Mouse (Mus musculus) midbrain, embryonic 14.5 days (tissue): ENCODE results near the gene Exosc6. TPM values are rescaled to one million over a fixed set of nuclear protein-coding genes. Genes with fewer than 3 reads are reported as not detected.

Experiments used
- ATAC-seq: fragments of 200-750 bp; cut with Nextera tagmentation; 2 replicates; pipeline ENCODE4 v1.8.0; 2017; ENCODE audit warnings: moderate number of reproducible peaks, moderate library complexity; ENCODE audit not compliant: low FRiP score, low TSS enrichment
- DNase-seq: peaks from one replicate; pipeline ENCODE4 v3.0.0-alpha.2; 2015
- H3K27ac ChIP-seq: fragments of 300-500 bp; sonication (generic); replicated peaks from 2 replicates; pipeline ENCODE4 v1.5.1; 2014; ENCODE audit warnings: mild to moderate bottlenecking, low read depth, low read length, moderate library complexity
- H3K27me3 ChIP-seq: fragments of 300-500 bp; sonication (generic); 2 replicates; pipeline ENCODE4 v1.6.1; 2014; ENCODE audit warnings: low read length, control low read depth, mixed read lengths; ENCODE audit not compliant: control insufficient read depth, insufficient read depth
- H3K36me3 ChIP-seq: fragments of 300-500 bp; sonication (generic); 2 replicates; pipeline ENCODE4 v1.6.1; 2014; ENCODE audit warnings: low read length, control low read depth; ENCODE audit not compliant: control insufficient read depth, insufficient read depth
- H3K4me1 ChIP-seq: fragments of 300-500 bp; sonication (generic); 2 replicates; pipeline ENCODE4 v1.6.1; 2014; ENCODE audit warnings: mild to moderate bottlenecking, antibody characterized with exemption, low read length, control low read depth; ENCODE audit not compliant: control insufficient read depth, insufficient read depth
- H3K4me2 ChIP-seq: fragments of 300-500 bp; sonication (generic); 2 replicates; pipeline ENCODE4 v1.6.1; 2014; ENCODE audit warnings: mild to moderate bottlenecking, low read length, moderate library complexity
- H3K4me3 ChIP-seq: fragments of 300-500 bp; sonication (generic); replicated peaks from 2 replicates; pipeline ENCODE4 v1.5.1; 2014; ENCODE audit warnings: low read depth, low read length
- H3K9ac ChIP-seq: fragments of 300-500 bp; sonication (generic); replicated peaks from 2 replicates; pipeline ENCODE4 v1.6.1; 2014; ENCODE audit warnings: mild to moderate bottlenecking, low read length, moderate library complexity
- H3K9me3 ChIP-seq: fragments of 300-500 bp; sonication (generic); 2 replicates; pipeline ENCODE4 v1.6.1; 2016; ENCODE audit warnings: low read length, control low read depth, mixed read lengths; ENCODE audit not compliant: control insufficient read depth
- WGBS: fragments of 180-500 bp; shearing (Covaris S2); extraction: QIAGEN DNeasy Blood & Tissue Kit; methylation state at CpG from one replicate; pipeline ENCODE4 v1.1.7; 2014; 5-methylcytosine and 5-hydroxymethylcytosine counted together
- polyA plus RNA-seq: library from polyadenylated mRNA; unstranded; fragments of >200 nt; fragmentation: Nextera tagmentation; extraction: Ambion mirVana; gene quantifications from 2 replicates; pipeline ENCODE4 v1.2.1, GENCODE M21; 2014

The Exosc6 gene
- polyA plus RNA-seq, 1 experiment from 2014 or later: not detected

- ATAC-seq: no peak
- Histone ChIP-seq H3K4me1 (peaks cover 10% of the 10 kb centered on the region), H3K9ac (no peak overlapping the region), H3K4me3 (no peak overlapping the region), H3K27ac (no peak overlapping the region), H3K4me2 (no peak overlapping the region), H3K9me3 (no peaks in the 10 kb centered on the region), H3K27me3 (no peaks in the 10 kb centered on the region), H3K36me3 (peaks cover 67% of the 10 kb centered on the region)
- DNase-seq: no peak
- 93% methylated on average over 17 of the region's 17 CpGs for WGBS
Measured at GRCm38 (mm10) chr8:111055031-111055634, 1.0 kb upstream of the Exosc6 start.

- Histone ChIP-seq H3K9me3 (no peaks in the 10 kb centered on the region), H3K4me1 (peaks cover 13% of the 10 kb centered on the region), H3K4me2 (no peak overlapping the region), H3K36me3 (peaks cover 62% of the 10 kb centered on the region), H3K27me3 (no peaks in the 10 kb centered on the region), H3K27ac (no peak overlapping the region), H3K9ac (no peak overlapping the region), H3K4me3 (0 out of 2 replicates have a peak overlapping the region, but pooled peaks have one; percentile 87)
- ATAC-seq (no peak), DNase-seq (no peak)
- 64% methylated on average over 2 of the region's 2 CpGs for WGBS
Measured at GRCm38 (mm10) chr8:111055661-111056060, 478 bp upstream of the Exosc6 start.

- H3K9ac ChIP-seq: peak overlapping the region; percentile 73
- DNase-seq (peak; percentile 28), ATAC-seq (no peak; the same call in 1 of the 2 replicates)
- H3K9me3 ChIP-seq: no peaks in the 10 kb centered on the region
- H3K4me3 ChIP-seq: peak overlapping the region; percentile 87
- 1% methylated on average over 60 of the region's 63 CpGs for WGBS
- peaks cover 20% of the 10 kb centered on the region for H3K4me1 ChIP-seq
- H3K4me2 ChIP-seq: peak overlapping the region; percentile 98
- H3K36me3 ChIP-seq: peaks cover 51% of the 10 kb centered on the region
- H3K27me3 ChIP-seq: no peaks in the 10 kb centered on the region
- H3K27ac ChIP-seq: peak overlapping the region; percentile 75
Measured at GRCm38 (mm10) chr8:111056691-111057293, 653 bp downstream of the Exosc6 start.

GRCm38 (mm10) chr8:111058946-111059572 is 2.9 kb downstream of the Exosc6 start:
- H3K9me3 ChIP-seq: no peaks in the 10 kb centered on the region
- peaks cover 20% of the 10 kb centered on the region for H3K4me1 ChIP-seq
- no peak overlapping the region for H3K27ac ChIP-seq
- H3K27me3 ChIP-seq: no peaks in the 10 kb centered on the region
- 73% methylated on average over 2 of the region's 2 CpGs for WGBS
- H3K36me3 ChIP-seq: peaks cover 28% of the 10 kb centered on the region
- no peak overlapping the region for H3K9ac ChIP-seq
- no peak overlapping the region for H3K4me2 ChIP-seq
- ATAC-seq: no peak
- H3K4me3 ChIP-seq: no peak overlapping the region
- no peak for DNase-seq

- 0 out of 2 replicates have a peak, but pooled peaks have one; percentile 15 for ATAC-seq
- H3K27ac ChIP-seq: peak overlapping the region; percentile 82
- under 1% methylated on average over 14 of the region's 14 CpGs for whole genome bisulfite sequencing
Measured at GRCm38 (mm10) chr8:111061688-111062071, 5.5 kb downstream of the Exosc6 start.

GRCm38 (mm10) chr8:111062072-111062757 is 6.1 kb downstream of the Exosc6 start:
- peak; percentile 95 for DNase-seq
- Histone ChIP-seq H3K9ac (peak overlapping the region; percentile 61), H3K27me3 (no peaks in the 10 kb centered on the region), H3K36me3 (0 out of 2 replicates have a peak, but pooled peaks cover 8% of the 10 kb centered on the region), H3K9me3 (no peaks in the 10 kb centered on the region), H3K27ac (peak overlapping the region; percentile 82), H3K4me1 (peaks cover 15% of the 10 kb centered on the region), H3K4me2 (peak overlapping the region; percentile 58), H3K4me3 (peak overlapping the region; percentile 48)
- under 1% methylated on average over 27 of the region's 27 CpGs for WGBS
- peak; percentile 92 for ATAC-seq

More at GRCm38 (mm10) chr8:111061688-111062071, 5.5 kb downstream of the Exosc6 start:
- Histone ChIP-seq H3K36me3 (0 out of 2 replicates have a peak, but pooled peaks cover 8% of the 10 kb centered on the region), H3K4me2 (peak overlapping the region; percentile 58), H3K9ac (peak overlapping the region; percentile 61), H3K27me3 (no peaks in the 10 kb centered on the region), H3K9me3 (no peaks in the 10 kb centered on the region), H3K4me3 (peak overlapping the region; percentile 48), H3K4me1 (peaks cover 20% of the 10 kb centered on the region)
- no peak for DNase-seq

- WGBS: 53% methylated on average over 2 of the region's 2 CpGs
- ATAC-seq (no peak), DNase-seq (no peak)
- H3K27me3 ChIP-seq: no peaks in the 10 kb centered on the region
- peak overlapping the region; percentile 37; the same call in 1 of the 2 replicates for H3K27ac ChIP-seq
- 0 out of 2 replicates have a peak, but pooled peaks cover 8% of the 10 kb centered on the region for H3K36me3 ChIP-seq
- no peaks in the 10 kb centered on the region for H3K9me3 ChIP-seq
- H3K4me2 ChIP-seq: peak overlapping the region; percentile 58
- no peak overlapping the region for H3K9ac ChIP-seq
- peaks cover 10% of the 10 kb centered on the region for H3K4me1 ChIP-seq
- H3K4me3 ChIP-seq: peak overlapping the region; percentile 48; the same call in 1 of the 2 replicates
Measured at GRCm38 (mm10) chr8:111062893-111063292, 6.8 kb downstream of the Exosc6 start.

GRCm38 (mm10) chr8:111066308-111066707 is 10.2 kb downstream of the Exosc6 start:
- ATAC-seq: no peak
- H3K4me2 ChIP-seq: no peak overlapping the region
- H3K9ac ChIP-seq: no peak overlapping the region

More at GRCm38 (mm10) chr8:111066308-111066707, 10.2 kb downstream of the Exosc6 start:
- Histone ChIP-seq H3K36me3 (no peaks in the 10 kb centered on the region), H3K4me3 (no peak overlapping the region), H3K9me3 (no peaks in the 10 kb centered on the region), H3K4me1 (peaks cover under 1% of the 10 kb centered on the region; the same call in 1 of the 2 replicates), H3K27me3 (no peaks in the 10 kb centered on the region), H3K27ac (no peak overlapping the region)
- no peak for DNase-seq
- WGBS: 84% methylated on average over 4 of the region's 4 CpGs
